Mouse (Mus musculus): ENCODE measurements around the gene Trim14.
A peak's percentile ranks its signal among the peaks of the same experiment; 100 is the strongest.

Gene Trim14

DNA sequence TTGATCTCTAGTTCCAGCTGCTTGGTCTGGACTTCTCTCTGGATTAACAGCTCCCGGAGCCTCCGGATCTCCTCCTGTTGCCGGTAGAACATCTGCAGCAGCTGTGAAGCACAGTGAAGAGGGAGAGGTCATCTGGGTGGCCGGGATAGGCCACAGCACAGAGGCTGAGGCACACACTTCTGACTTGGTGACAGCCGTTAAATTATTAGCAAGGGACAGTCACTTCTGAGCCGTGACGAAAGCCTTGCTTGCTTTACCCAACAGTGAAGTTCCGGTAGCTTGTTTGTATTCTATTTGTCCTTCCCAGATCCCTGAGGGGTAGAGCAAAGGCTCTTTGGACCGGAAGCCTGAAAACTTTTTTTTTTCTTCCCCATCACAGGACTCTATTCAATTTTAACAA lies 3.2 kb upstream of the Trim14 start:
- no peak for TF ChIP-seq CTCF (conservative IDR thresholded peaks at IDR 0.05; ENCODE audit: low read length)
- TF ChIP-seq NANOG (IDR thresholded peaks at IDR 0.05; ENCODE audit: borderline replicate concordance, low read length), result no peak
- no peak for TF ChIP-seq POU5F1 (IDR thresholded peaks at IDR 0.05; ENCODE audit: borderline replicate concordance, low read length)
- peaks cover 61% of the 10 kb centered on the region for H3K27me3 ChIP-seq (ENCODE audit: insufficient read depth, low read length)
- H3K4me3 ChIP-seq (replicated peaks; ENCODE audit: low read length), result no peak overlapping the region
- H3K4me1 ChIP-seq (replicated peaks; ENCODE audit: low read depth, low read length), result peaks cover 44% of the 10 kb centered on the region
- no peaks in the 10 kb centered on the region for H3K9me3 ChIP-seq (ENCODE audit: low read length)
- H3K36me3 ChIP-seq (ENCODE audit: insufficient read depth, low read length), result no peaks in the 10 kb centered on the region

DNA sequence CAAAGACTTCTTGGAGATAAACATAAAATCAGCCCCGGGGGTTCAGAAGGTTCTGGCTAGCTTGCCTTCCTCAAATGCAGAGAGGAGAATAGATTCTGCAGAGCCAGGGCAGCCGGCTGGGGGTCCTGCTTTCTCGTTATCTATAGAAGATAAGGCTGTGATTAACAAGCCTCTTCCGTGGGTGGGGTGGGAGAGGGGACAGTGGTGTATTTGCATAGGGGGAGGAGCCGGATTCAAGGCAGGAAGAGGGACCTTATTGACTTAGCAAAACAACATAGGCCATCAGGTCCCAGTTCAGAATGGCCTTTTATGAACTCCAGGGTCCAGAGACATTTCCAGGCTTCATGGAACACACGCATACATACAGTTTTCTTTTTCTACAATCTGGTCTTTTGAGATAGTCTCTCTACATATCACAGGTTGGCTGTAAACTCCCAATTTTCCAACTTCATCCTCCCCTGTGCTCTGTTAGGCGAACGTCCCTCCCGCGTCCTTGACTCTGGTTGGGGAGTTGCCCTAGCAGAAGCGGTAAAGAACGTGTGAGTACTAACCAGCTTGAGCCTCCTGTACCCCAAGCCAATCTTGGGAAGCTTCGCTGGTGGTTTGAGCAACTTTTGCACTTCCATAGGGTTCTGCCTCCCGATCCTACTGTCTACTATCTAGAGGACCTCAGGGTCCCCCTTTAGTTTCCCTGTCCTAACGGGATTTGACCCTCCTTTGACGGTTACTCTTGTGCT lies 679 bp downstream of the Trim14 start:
- Histone ChIP-seq H3K27me3 (ENCODE audit: insufficient read depth, low read length) (peaks cover 78% of the 10 kb centered on the region), H3K9me3 (ENCODE audit: low read length) (no peaks in the 10 kb centered on the region), H3K4me3 (replicated peaks; ENCODE audit: low read length) (peak overlapping the region; percentile 80), H3K4me1 (replicated peaks; ENCODE audit: low read depth, low read length) (peaks cover 24% of the 10 kb centered on the region), H3K36me3 (ENCODE audit: insufficient read depth, low read length) (no peaks in the 10 kb centered on the region)
- TF ChIP-seq CTCF (conservative IDR thresholded peaks at IDR 0.05; ENCODE audit: low read length), result no peak
- no peak for TF ChIP-seq POU5F1 (IDR thresholded peaks at IDR 0.05; ENCODE audit: borderline replicate concordance, low read length)
- no peak for TF ChIP-seq NANOG (IDR thresholded peaks at IDR 0.05; ENCODE audit: borderline replicate concordance, low read length)

DNA sequence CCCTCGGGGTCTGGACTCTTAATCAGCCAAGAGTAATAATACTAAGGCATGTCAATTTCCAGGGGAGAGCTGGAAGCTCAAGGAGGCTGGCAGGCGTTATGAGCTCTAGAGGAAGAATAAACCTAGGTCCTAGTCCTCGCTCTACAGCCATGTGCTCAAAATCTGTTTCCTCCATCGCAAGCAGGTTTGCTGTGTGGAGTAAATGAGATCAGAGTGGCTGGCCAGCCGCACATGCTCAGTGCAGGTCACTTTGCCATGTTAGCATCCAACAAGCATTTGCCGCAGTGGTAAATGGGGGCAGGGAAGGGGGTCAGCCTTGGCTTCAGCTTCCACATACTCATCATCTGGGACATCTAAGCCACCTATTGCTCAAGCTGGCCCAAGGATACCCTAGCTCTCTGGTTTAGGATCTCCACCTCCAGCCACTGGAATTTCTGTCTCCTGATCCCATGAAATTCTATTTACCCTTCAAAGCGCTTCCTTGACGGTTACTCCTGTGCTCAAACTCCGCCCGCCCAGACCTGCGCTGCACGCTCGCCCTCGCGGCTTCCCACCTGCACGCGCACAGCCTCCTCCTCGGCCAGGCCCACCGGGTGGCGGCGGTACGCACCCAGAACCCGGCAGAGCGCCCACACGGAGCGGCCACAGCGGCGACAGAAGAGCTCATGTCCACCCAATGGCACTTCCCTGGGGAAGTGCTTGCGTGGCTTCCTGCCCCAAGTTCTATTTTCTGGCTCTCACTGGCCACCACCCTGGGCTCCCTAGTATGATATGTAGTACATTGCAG lies 1.8 kb downstream of the Trim14 start:
- no peaks in the 10 kb centered on the region for H3K9me3 ChIP-seq (ENCODE audit: low read length)
- no peaks in the 10 kb centered on the region for H3K36me3 ChIP-seq (ENCODE audit: insufficient read depth, low read length)
- TF ChIP-seq CTCF (conservative IDR thresholded peaks at IDR 0.05; ENCODE audit: low read length) (no peak), NANOG (IDR thresholded peaks at IDR 0.05; ENCODE audit: borderline replicate concordance, low read length) (no peak), POU5F1 (IDR thresholded peaks at IDR 0.05; ENCODE audit: borderline replicate concordance, low read length) (no peak)
- peaks cover 77% of the 10 kb centered on the region for H3K27me3 ChIP-seq (ENCODE audit: insufficient read depth, low read length)
- H3K4me1 ChIP-seq (replicated peaks; ENCODE audit: low read depth, low read length), result peaks cover 24% of the 10 kb centered on the region
- peak overlapping the region; percentile 61 for H3K4me3 ChIP-seq (replicated peaks; ENCODE audit: low read length)

DNA sequence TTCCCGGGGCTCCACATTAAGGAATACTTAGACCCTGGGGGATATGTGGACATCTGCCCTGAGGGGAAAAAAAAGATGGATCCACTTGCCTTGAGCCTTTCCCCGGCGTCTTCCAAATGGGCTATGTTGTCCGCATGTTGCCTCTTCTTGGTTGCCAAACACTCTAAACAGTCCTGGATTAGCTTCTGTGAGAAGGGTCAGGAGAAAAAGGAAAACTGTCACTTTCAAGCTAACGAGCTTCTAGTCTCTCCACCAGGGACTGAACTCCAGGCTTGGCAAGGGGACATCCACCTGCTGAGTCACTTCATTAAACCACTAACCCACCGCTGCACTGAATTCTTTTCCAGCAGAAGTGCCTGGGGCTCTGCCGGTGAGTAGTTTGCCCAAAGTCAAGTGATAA lies 3.0 kb downstream of the Trim14 start:
- H3K27me3 ChIP-seq (ENCODE audit: insufficient read depth, low read length), result peaks cover 72% of the 10 kb centered on the region
- H3K9me3 ChIP-seq (ENCODE audit: low read length), result no peaks in the 10 kb centered on the region
- no peaks in the 10 kb centered on the region for H3K36me3 ChIP-seq (ENCODE audit: insufficient read depth, low read length)
- peaks cover 24% of the 10 kb centered on the region for H3K4me1 ChIP-seq (replicated peaks; ENCODE audit: low read depth, low read length)
- TF ChIP-seq POU5F1 (IDR thresholded peaks at IDR 0.05; ENCODE audit: borderline replicate concordance, low read length), result no peak
- TF ChIP-seq CTCF (conservative IDR thresholded peaks at IDR 0.05; ENCODE audit: low read length), result no peak
- no peak for TF ChIP-seq NANOG (IDR thresholded peaks at IDR 0.05; ENCODE audit: borderline replicate concordance, low read length)
- H3K4me3 ChIP-seq (replicated peaks; ENCODE audit: low read length), result no peak overlapping the region

DNA sequence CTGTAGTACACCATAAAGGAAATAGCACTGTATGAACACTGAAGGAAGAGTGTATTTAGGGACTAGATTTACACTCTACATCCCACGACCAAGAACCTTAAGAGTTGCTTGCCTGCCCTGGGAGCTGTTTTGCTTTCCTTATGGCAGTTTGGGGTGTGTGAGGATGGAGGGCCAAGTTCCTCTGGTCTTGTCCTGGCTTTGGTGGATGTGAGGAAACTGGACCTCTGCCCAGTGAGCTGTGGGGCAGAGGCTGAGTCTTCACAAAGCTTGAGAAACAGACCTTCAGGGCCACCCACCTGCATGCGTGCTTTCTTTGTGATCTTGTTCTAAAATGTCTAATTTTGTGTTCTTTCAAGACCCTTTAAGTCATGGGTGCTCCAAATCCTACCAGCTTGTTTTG lies 3.4 kb downstream of the Trim14 start:
- Histone ChIP-seq H3K27me3 (ENCODE audit: insufficient read depth, low read length) (peaks cover 67% of the 10 kb centered on the region), H3K4me1 (replicated peaks; ENCODE audit: low read depth, low read length) (peaks cover 25% of the 10 kb centered on the region), H3K4me3 (replicated peaks; ENCODE audit: low read length) (no peak overlapping the region), H3K36me3 (ENCODE audit: insufficient read depth, low read length) (no peaks in the 10 kb centered on the region), H3K9me3 (ENCODE audit: low read length) (no peaks in the 10 kb centered on the region)
- TF ChIP-seq CTCF (conservative IDR thresholded peaks at IDR 0.05; ENCODE audit: low read length) (no peak), POU5F1 (IDR thresholded peaks at IDR 0.05; ENCODE audit: borderline replicate concordance, low read length) (no peak), NANOG (IDR thresholded peaks at IDR 0.05; ENCODE audit: borderline replicate concordance, low read length) (no peak)

DNA sequence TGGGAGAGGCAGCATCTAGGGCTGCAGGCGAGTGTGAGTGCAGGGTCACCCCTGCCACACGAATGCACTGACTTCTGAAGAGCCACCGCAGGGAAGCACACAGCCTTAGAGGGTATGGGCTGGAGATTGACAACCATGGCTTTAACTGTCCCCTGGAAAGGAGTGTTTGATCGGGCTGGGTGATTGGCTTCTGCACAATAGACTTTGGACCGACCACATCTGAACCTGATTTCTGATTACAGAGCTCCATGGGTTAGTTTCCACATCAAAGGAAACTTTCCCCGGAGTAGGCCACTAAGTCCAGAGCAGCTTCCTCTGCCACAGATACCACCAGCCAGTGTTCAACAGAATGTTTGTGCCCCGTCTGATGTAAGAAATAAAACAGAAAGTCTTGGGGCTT lies 6.2 kb downstream of the Trim14 start:
- no peaks in the 10 kb centered on the region for H3K9me3 ChIP-seq (ENCODE audit: low read length)
- H3K4me1 ChIP-seq (replicated peaks; ENCODE audit: low read depth, low read length), result peaks cover 18% of the 10 kb centered on the region
- H3K27me3 ChIP-seq (ENCODE audit: insufficient read depth, low read length), result peaks cover 48% of the 10 kb centered on the region
- TF ChIP-seq POU5F1 (IDR thresholded peaks at IDR 0.05; ENCODE audit: borderline replicate concordance, low read length), result no peak
- H3K36me3 ChIP-seq (ENCODE audit: insufficient read depth, low read length), result no peaks in the 10 kb centered on the region
- no peak overlapping the region for H3K4me3 ChIP-seq (replicated peaks; ENCODE audit: low read length)

DNA sequence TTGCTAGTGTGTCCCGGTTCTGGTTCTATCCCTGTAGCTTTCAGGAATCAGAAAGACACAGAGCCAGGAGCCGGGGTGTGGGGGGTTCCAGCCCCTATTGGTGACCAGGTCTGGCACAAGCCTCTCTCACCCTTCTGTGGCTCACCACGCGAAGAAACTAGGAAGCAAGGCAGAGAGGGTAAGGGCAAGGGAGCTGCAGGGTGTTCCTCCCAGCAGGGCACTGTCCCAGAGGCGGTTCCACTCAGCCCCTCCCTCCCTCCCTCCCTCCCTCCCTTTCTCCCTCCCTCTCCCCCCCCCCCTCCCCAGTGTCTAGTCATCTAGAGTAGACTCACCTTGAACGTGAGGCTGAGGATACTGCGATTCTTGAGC lies 8.4 kb downstream of the Trim14 start:
- no peaks in the 10 kb centered on the region for H3K36me3 ChIP-seq (ENCODE audit: insufficient read depth, low read length)
- H3K27me3 ChIP-seq (ENCODE audit: insufficient read depth, low read length), result peaks cover 31% of the 10 kb centered on the region
- peaks cover 8% of the 10 kb centered on the region for H3K4me1 ChIP-seq (replicated peaks; ENCODE audit: low read depth, low read length)
- peak overlapping the region; percentile 69 for H3K4me3 ChIP-seq (replicated peaks; ENCODE audit: low read length)
- H3K9me3 ChIP-seq (ENCODE audit: low read length), result no peaks in the 10 kb centered on the region
- TF ChIP-seq POU5F1 (IDR thresholded peaks at IDR 0.05; ENCODE audit: borderline replicate concordance, low read length) (no peak), NANOG (IDR thresholded peaks at IDR 0.05; ENCODE audit: borderline replicate concordance, low read length) (no peak), CTCF (conservative IDR thresholded peaks at IDR 0.05; ENCODE audit: low read length) (no peak)

DNA sequence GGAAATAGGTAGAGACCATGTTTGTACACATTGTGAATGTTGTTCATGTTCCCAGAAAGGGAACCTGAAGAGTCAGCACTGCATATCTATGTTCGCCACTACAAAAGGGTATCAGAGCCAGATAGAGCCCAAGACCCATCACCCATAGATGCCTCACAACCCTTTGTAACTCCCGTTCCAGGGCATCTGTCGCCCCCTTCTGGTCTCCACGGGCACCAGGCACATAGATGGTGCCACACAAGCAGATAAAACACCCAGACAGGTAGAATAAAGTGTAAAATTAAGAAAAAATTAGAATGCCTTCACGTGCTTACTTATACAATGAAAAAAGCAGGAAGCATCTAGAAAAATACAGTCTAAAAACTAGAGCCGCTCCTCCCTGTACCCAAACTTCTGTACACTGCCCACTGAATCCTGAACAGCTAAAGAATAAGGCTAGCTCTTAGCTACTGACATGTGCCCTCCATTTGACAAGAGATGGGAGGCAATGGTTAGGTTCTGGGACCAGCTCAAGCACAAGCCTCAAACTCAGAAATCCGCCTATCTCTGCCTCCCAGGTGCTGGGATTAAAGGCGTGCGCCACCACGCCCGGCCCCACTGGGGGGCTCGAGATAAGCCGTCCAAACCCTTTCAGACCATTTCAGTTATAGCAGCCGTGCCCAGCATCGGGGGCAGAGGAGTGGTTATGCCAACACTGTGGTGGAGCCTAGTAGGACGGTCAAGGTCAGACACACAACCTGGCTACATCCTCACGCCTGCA lies 9.0 kb downstream of the Trim14 start:
- H3K36me3 ChIP-seq (ENCODE audit: insufficient read depth, low read length), result no peaks in the 10 kb centered on the region
- TF ChIP-seq NANOG (IDR thresholded peaks at IDR 0.05; ENCODE audit: borderline replicate concordance, low read length), result no peak
- no peak for TF ChIP-seq POU5F1 (IDR thresholded peaks at IDR 0.05; ENCODE audit: borderline replicate concordance, low read length)
- TF ChIP-seq CTCF (conservative IDR thresholded peaks at IDR 0.05; ENCODE audit: low read length), result peak; percentile 62
- peaks cover 29% of the 10 kb centered on the region for H3K27me3 ChIP-seq (ENCODE audit: insufficient read depth, low read length)
- peak overlapping the region; percentile 69 for H3K4me3 ChIP-seq (replicated peaks; ENCODE audit: low read length)
- H3K4me1 ChIP-seq (replicated peaks; ENCODE audit: low read depth, low read length), result peaks cover 8% of the 10 kb centered on the region
- no peaks in the 10 kb centered on the region for H3K9me3 ChIP-seq (ENCODE audit: low read length)
